Mouse (Mus musculus): ENCODE measurements around the gene Olfr706.
"Not testable (repeated sequence)": the region's sequence is repeated elsewhere in the genome, so short reads cannot be mapped to it uniquely, and the experiment has no call there.

The Olfr706 gene

DNA sequence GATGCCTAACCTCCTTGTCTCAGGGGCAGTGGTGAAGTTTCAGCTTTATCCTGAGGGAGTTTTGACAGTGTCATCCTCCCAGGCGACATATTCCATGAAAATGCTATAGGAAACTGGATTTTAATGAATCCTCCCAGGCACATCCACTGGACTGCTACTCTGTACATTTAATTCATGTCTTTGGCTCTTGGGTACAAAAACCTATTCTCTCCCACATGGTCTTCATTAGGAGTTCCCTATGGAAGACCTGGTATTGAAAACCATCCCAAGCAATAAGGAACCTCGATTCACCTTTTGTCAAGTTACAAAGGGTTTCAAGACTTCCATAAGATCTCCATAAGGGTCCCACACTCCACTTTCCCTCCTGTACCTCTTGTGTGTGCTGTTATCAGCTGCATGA is at the start of gene Olfr706:
TSS of gene Olfr706 (minus strand) at position 101 of the 400 bp plus-strand sequence.
- DNase-seq (ENCODE audit: low spot score): no peak

GRCm38 (mm10) chr7:106932119-106932518 is 44.2 kb upstream of the Olfr706 start, which contains the start of gene Olfr709-ps1:
Gene Olfr709-ps1, minus strand, starts transcription at chr7:106932219.
- DNase-seq (ENCODE audit: low spot score): no peak

- not testable (repeated sequence) for DNase-seq (ENCODE audit: low spot score)
These were observed 33.0 kb upstream of the Olfr706 start for GRCm38 (mm10) chr7:106920961-106921360.

DNA sequence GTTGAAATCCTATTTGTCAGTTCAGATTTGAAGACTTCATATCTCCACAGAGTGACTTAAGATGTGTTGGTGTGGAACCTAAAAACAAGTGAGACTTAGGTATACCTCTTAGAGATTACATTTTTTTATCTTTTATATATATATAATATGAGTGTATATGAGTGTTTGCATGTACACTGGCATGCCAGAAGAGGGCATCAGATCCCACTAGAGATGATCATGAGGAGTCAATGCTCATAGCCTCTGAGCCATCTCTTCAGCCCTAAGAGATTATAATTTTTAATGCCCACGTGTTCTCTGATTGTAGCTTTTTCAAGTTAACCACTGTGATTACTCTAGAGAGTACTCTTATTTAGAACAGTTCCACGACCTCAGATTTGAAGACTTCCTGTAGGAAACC is 19.7 kb upstream of the Olfr706 start, which contains the start of gene Olfr1532-ps1:
TSS of gene Olfr1532-ps1 (plus strand) at position 326 of the 400 bp plus-strand sequence.
- no peak for DNase-seq (ENCODE audit: low spot score)

- not testable (repeated sequence) for DNase-seq (ENCODE audit: low spot score)
These were observed 13.2 kb upstream of the Olfr706 start, which contains the start of gene Olfr707 for GRCm38 (mm10) chr7:106901141-106901540. Gene Olfr707, minus strand, starts transcription at chr7:106901241.

DNA sequence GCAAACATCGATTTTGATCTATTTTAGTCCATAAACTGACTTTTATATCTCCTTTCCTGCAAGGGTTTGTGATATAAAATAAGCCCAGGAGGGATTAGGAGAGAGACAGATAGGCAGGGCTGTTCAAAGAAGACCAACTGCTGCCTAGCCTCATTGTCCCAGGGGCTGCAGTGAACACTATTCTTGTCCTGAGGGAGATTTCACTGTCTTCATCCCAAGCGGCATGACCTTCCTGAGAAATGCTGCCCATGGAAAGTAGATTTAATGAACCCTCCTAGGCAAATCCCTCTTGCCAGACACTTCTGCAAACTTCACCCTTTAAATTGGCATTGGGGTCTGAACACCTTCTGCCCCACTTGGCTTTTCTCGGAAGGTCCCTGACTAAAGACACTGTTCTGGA is 11.2 kb downstream of the Olfr706 start, which contains the start of gene Olfr705:
TSS of gene Olfr705 (minus strand) at position 101 of the 400 bp plus-strand sequence.
- DNase-seq (ENCODE audit: low spot score): no peak

GRCm38 (mm10) chr7:106862885-106863284 is 25.1 kb downstream of the Olfr706 start, which contains the start of gene Olfr704:
Gene Olfr704, plus strand, starts transcription at chr7:106863185.
- no peak for DNase-seq (ENCODE audit: low spot score)

- DNase-seq (ENCODE audit: low spot score): no peak
These were observed 44.9 kb downstream of the Olfr706 start, which contains the start of gene Olfr703 for GRCm38 (mm10) chr7:106843060-106843459. Gene Olfr703, plus strand, starts transcription at chr7:106843360.

DNA sequence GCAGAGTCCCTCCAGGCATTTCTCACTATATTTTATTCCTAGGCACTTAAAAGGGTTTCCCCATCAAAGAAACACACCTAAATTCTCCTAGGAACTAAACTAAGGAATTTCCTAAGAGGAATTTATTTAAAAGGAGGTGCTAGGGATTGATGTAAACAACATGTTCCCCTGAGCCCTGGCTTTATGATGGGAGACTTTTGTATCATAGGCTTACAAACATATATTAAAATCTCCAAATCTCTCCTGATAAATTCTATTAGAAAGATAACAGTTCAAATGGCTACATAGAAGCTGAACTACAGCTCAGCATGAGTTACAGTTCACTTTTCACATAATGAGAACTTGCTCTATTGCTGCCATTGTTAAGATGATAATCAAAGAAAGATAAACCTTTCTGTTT is 54.2 kb downstream of the Olfr706 start, which contains the start of gene Olfr702:
TSS of gene Olfr702 (minus strand) at position 101 of the 400 bp plus-strand sequence.
- DNase-seq (ENCODE audit: low spot score): no peak
